8 mouse cellular contexts compared by ENCODE assay signal in genomic region chr6:48047114-48047449, GRCm38 (mm10). TPM values are rescaled to one million over a fixed set of nuclear protein-coding genes. Genes with fewer than 3 reads are reported as not detected.
DNase-seq lines count a peak whose midpoint lies in the region; ATAC-seq and TF ChIP-seq lines count a peak whose summit lies in the region.

No protein-coding gene starts in this region.

- H3K4me3 ChIP-seq in lung, adult 2 months (replicated peaks; ENCODE audit: extremely low read depth, low read depth, low read length), result peak overlapping the region; percentile 56
- peak overlapping the region; percentile 84 for H3K4me3 ChIP-seq in hindbrain, embryonic 16.5 days (ENCODE audit: low read length)
- peak overlapping the region; percentile 84 for H3K4me3 ChIP-seq in midbrain, postnatal 0 days (ENCODE audit: low read depth, low read length)

- ATAC-seq in hindbrain, embryonic 16.5 days, result peak; percentile 7; the same call in 1 of the 2 replicates
- peak; percentile 21; the same call in 1 of the 2 replicates for ATAC-seq in midbrain, postnatal 0 days (ENCODE audit: low FRiP score)
- no peak for ATAC-seq in activated CD4-positive, CD25-positive, alpha-beta regulatory T cell, adult 4 months

- TF ChIP-seq POLR2A in lung, adult 2 months (IDR thresholded peaks at IDR 0.05; ENCODE audit: borderline replicate concordance, extremely low read depth, low read depth, low read length), result no peak
- no peak for TF ChIP-seq POLR2A in brain, embryonic 14.5 days (IDR thresholded peaks at IDR 0.05; ENCODE audit: borderline replicate concordance, extremely low read depth, insufficient read depth, insufficient read length, poor library complexity, severe bottlenecking)

- H3K9ac ChIP-seq in hindbrain, embryonic 16.5 days (ENCODE audit: low read depth, low read length), result peak overlapping the region; percentile 90
- H3K9ac ChIP-seq in midbrain, postnatal 0 days (replicated peaks; ENCODE audit: low read length, poor library complexity, severe bottlenecking), result peak overlapping the region; percentile 89

- H3K27ac ChIP-seq in hindbrain, embryonic 16.5 days (ENCODE audit: low read depth, low read length), result peak overlapping the region; percentile 94
- peak overlapping the region; percentile 90 for H3K27ac ChIP-seq in midbrain, postnatal 0 days (ENCODE audit: low read depth, low read length)

- no peaks in the 10 kb centered on the region for H3K27me3 ChIP-seq in hindbrain, embryonic 16.5 days (replicated peaks; ENCODE audit: control insufficient read depth, insufficient read depth, low read length)
- H3K27me3 ChIP-seq in midbrain, postnatal 0 days (ENCODE audit: insufficient read depth, low read length), result no peaks in the 10 kb centered on the region

- H3K4me1 ChIP-seq in lung, adult 2 months (ENCODE audit: control insufficient read depth, insufficient read depth, low read length), result peaks cover 2% of the 10 kb centered on the region; the same call in 1 of the 2 replicates
- peaks cover 21% of the 10 kb centered on the region for H3K4me1 ChIP-seq in hindbrain, embryonic 16.5 days (ENCODE audit: control insufficient read depth, insufficient read depth, low read depth, low read length)
- peaks cover 4% of the 10 kb centered on the region for H3K4me1 ChIP-seq in midbrain, postnatal 0 days (ENCODE audit: insufficient read depth, low read length)

- H3K4me2 ChIP-seq in hindbrain, embryonic 16.5 days (ENCODE audit: low read length), result peak overlapping the region; percentile 83
- peak overlapping the region; percentile 91 for H3K4me2 ChIP-seq in midbrain, postnatal 0 days (ENCODE audit: low read depth, low read length, poor library complexity, severe bottlenecking)

- 8% methylated on average over 12 of the region's 12 CpGs for WGBS in lung, adult 2 months
- 7% methylated on average over 12 of the region's 12 CpGs for WGBS in hindbrain, embryonic 16.5 days
- 6% methylated on average over 12 of the region's 12 CpGs for WGBS in midbrain, postnatal 0 days

- DNase-seq in lung, adult 2 months, result no peak
- no peak for DNase-seq in lung, postnatal 14 days
- DNase-seq in brain, embryonic 14.5 days (ENCODE audit: low read depth), result peak; percentile 46
- DNase-seq in midbrain, postnatal 0 days (ENCODE audit: low spot score), result peak; percentile 26
- DNase-seq in ovary, postnatal 36 days (ENCODE audit: low spot score), result no peak
- DNase-seq in right cerebral cortex, postnatal 14 days, result no peak

- TF ChIP-seq CTCF in lung, adult 2 months (IDR thresholded peaks at IDR 0.05; ENCODE audit: insufficient read depth, low read length), result no peak
- peak; percentile 13; the same call in 1 of the 2 replicates for TF ChIP-seq CTCF in brain, embryonic 14.5 days (IDR thresholded peaks at IDR 0.05; ENCODE audit: borderline replicate concordance, extremely low read depth, insufficient read depth, insufficient read length)
- TF ChIP-seq CTCF in midbrain, postnatal 0 days (IDR thresholded peaks at IDR 0.05), result peak; percentile 60

- no peaks in the 10 kb centered on the region for H3K9me3 ChIP-seq in hindbrain, embryonic 16.5 days (ENCODE audit: control insufficient read depth, low read length)
- H3K9me3 ChIP-seq in midbrain, postnatal 0 days (ENCODE audit: low read length), result no peaks in the 10 kb centered on the region

- peaks cover 12% of the 10 kb centered on the region for H3K36me3 ChIP-seq in hindbrain, embryonic 16.5 days (ENCODE audit: control insufficient read depth, insufficient read depth, low read length)
- H3K36me3 ChIP-seq in midbrain, postnatal 0 days (ENCODE audit: insufficient read depth, low read length), result peaks cover 21% of the 10 kb centered on the region

RNA-seq across cellular contexts. Expression of gene Zfp777, which starts 1.6 kb away (rescaled TPM):
- 19.7 and 20.6 TPM in 2 replicates for polyA plus RNA-seq in lung, adult 2 months (2012; rRNA removed)
- 13.7 and 24.4 TPM in 2 replicates for polyA plus RNA-seq in brain, embryonic 14.5 days (2012; rRNA removed)
- polyA plus RNA-seq in hindbrain, embryonic 16.5 days (2015; fragmentation: Nextera tagmentation; extraction: Ambion mirVana), result 11.1 and 12.1 TPM in 2 replicates
- total RNA-seq in midbrain, postnatal 0 days (2014; rRNA removed), result 36.8 and 37.5 TPM in 2 replicates
- 15.8 and 18.1 TPM in 2 replicates for polyA plus RNA-seq in midbrain, postnatal 0 days (2015; fragmentation: Nextera tagmentation; extraction: Ambion mirVana)
- polyA plus RNA-seq in activated CD4-positive, CD25-positive, alpha-beta regulatory T cell, adult 4 months (2017; shearing (Covaris generic)), result 1 to 10 TPM; 5.1 to 5.3 TPM

RNA-seq across cellular contexts. Expression of gene Zfp746, which starts 39.3 kb away (rescaled TPM):
- polyA plus RNA-seq in lung, adult 2 months (2012; rRNA removed), result 23.6 and 25.1 TPM in 2 replicates
- 38.8 and 40.9 TPM in 2 replicates for polyA plus RNA-seq in brain, embryonic 14.5 days (2012; rRNA removed)
- 6.8 and 16.2 TPM in 2 replicates for polyA plus RNA-seq in hindbrain, embryonic 16.5 days (2015; fragmentation: Nextera tagmentation; extraction: Ambion mirVana)
- total RNA-seq in midbrain, postnatal 0 days (2014; rRNA removed), result 40.0 and 46.7 TPM in 2 replicates
- polyA plus RNA-seq in midbrain, postnatal 0 days (2015; fragmentation: Nextera tagmentation; extraction: Ambion mirVana), result 13.9 and 15.7 TPM in 2 replicates
- 1 to 10 TPM; 6.6 to 9.4 TPM for polyA plus RNA-seq in activated CD4-positive, CD25-positive, alpha-beta regulatory T cell, adult 4 months (2017; shearing (Covaris generic))

Comparison
In these comparisons a context has a peak if more than half of its experiments do, and no peak if none do; other contexts are left out.
1. DNase-seq: peak in brain, embryonic 14.5 days (single experiment) and midbrain, postnatal 0 days (single experiment); none in lung, adult 2 months (single experiment), lung, postnatal 14 days (single experiment), ovary, postnatal 36 days (single experiment) and right cerebral cortex, postnatal 14 days (single experiment).
2. Peak in every context shown above with its lines, with median percentiles within 50 percentile points of each other: H3K4me3 ChIP-seq.